Mouse (Mus musculus) limb, embryonic 15.5 days (tissue): ENCODE measurements around the gene Asic2. TPM values are rescaled to one million over a fixed set of nuclear protein-coding genes. Genes with fewer than 3 reads are reported as not detected.
"Not testable (repeated sequence)": the region's sequence is repeated elsewhere in the genome, so short reads cannot be mapped to it uniquely, and the experiment has no call there.

Experiments used
- ATAC-seq: fragments of 200-750 bp; cut with Nextera tagmentation; 2 replicates; pipeline ENCODE4 v1.8.0; 2017; ENCODE audit warnings: low read depth, moderate TSS enrichment; ENCODE audit not compliant: insufficient number of reproducible peaks, low FRiP score, low TSS enrichment
- H3K27ac ChIP-seq: fragments of 300-500 bp; sonication (generic); 2 replicates; pipeline ENCODE4 v1.5.1; 2015; ENCODE audit warnings: moderate library complexity, mild to moderate bottlenecking, inconsistent platforms
- H3K27me3 ChIP-seq: fragments of 300-500 bp; sonication (generic); 2 replicates; pipeline ENCODE4 v1.6.1; 2015; ENCODE audit warnings: inconsistent platforms
- H3K36me3 ChIP-seq: fragments of 300-500 bp; sonication (generic); 2 replicates; pipeline ENCODE4 v1.6.1; 2015; ENCODE audit warnings: inconsistent platforms
- H3K4me1 ChIP-seq: fragments of 300-500 bp; sonication (generic); 2 replicates; pipeline ENCODE4 v1.6.1; 2015; ENCODE audit warnings: inconsistent platforms
- H3K4me2 ChIP-seq: fragments of 300-500 bp; sonication (generic); 2 replicates; pipeline ENCODE4 v1.6.1; 2015; ENCODE audit warnings: mild to moderate bottlenecking, inconsistent platforms
- H3K4me3 ChIP-seq: fragments of 300-500 bp; sonication (generic); 2 replicates; pipeline ENCODE4 v1.5.1; 2015; ENCODE audit warnings: mild to moderate bottlenecking, inconsistent platforms
- H3K9ac ChIP-seq: fragments of 300-500 bp; sonication (generic); 2 replicates; pipeline ENCODE4 v1.6.1; 2015; ENCODE audit warnings: inconsistent platforms
- H3K9me3 ChIP-seq: fragments of 300-500 bp; sonication (generic); 2 replicates; pipeline ENCODE4 v1.6.1; 2016; ENCODE audit warnings: inconsistent platforms
- WGBS: fragments of 180-500 bp; shearing (Covaris S2); methylation state at CpG from one replicate; pipeline ENCODE4 v1.1.7; 2015; 5-methylcytosine and 5-hydroxymethylcytosine counted together
- polyA plus RNA-seq: library from polyadenylated mRNA; unstranded; fragments of >200 nt; fragmentation: Nextera tagmentation; extraction: Ambion mirVana; gene quantifications from 2 replicates; pipeline ENCODE4 v1.2.1, GENCODE M21; 2015

The Asic2 gene
- polyA plus RNA-seq, 1 experiment from 2014 or later, result 0.51 TPM

DNA sequence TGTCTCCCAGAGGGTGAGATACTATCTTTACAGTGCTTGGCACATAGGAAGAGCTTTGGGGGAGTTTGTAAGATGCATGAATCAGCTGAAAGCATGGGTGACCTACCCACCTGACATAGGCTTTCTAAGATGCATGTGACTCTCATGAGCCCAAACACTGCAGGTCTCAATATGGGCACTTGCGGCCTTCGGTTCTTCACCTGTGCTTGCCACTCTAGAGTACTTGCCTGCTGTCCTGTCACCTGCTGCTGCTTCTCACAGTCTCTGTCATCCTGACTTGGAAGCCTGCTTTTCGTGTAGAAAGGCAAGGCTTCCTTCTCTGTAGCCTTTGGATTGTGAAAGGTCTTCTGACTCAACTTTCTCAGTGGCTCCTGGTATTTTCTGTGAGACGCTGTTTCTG lies 645.1 kb downstream of the Asic2 start:
- Histone ChIP-seq H3K27ac (no peak overlapping the region), H3K9me3 (no peaks in the 10 kb centered on the region), H3K36me3 (no peaks in the 10 kb centered on the region), H3K27me3 (no peaks in the 10 kb centered on the region), H3K4me3 (no peak overlapping the region), H3K4me2 (no peak overlapping the region), H3K9ac (no peak overlapping the region), H3K4me1 (no peaks in the 10 kb centered on the region)
- ATAC-seq, result no peak
- 44% methylated on average over 4 of the region's 4 CpGs for WGBS

GRCm38 (mm10) chr11:81322466-81322865 lies 645.8 kb downstream of the Asic2 start:
- H3K27ac ChIP-seq, result no peak overlapping the region
- WGBS, result 85% methylated on average over 8 of the region's 8 CpGs
- no peak overlapping the region for H3K4me3 ChIP-seq
- H3K4me1 ChIP-seq, result no peaks in the 10 kb centered on the region
- no peak overlapping the region for H3K4me2 ChIP-seq
- H3K27me3 ChIP-seq, result no peaks in the 10 kb centered on the region
- H3K9ac ChIP-seq, result no peak overlapping the region
- no peaks in the 10 kb centered on the region for H3K36me3 ChIP-seq
- H3K9me3 ChIP-seq, result no peaks in the 10 kb centered on the region
- no peak for ATAC-seq

GRCm38 (mm10) chr11:81290041-81290440 lies 678.2 kb downstream of the Asic2 start:
- Histone ChIP-seq H3K9me3 (no peaks in the 10 kb centered on the region), H3K36me3 (no peaks in the 10 kb centered on the region), H3K4me3 (no peak overlapping the region), H3K4me1 (no peaks in the 10 kb centered on the region), H3K27me3 (no peaks in the 10 kb centered on the region), H3K9ac (no peak overlapping the region), H3K27ac (no peak overlapping the region), H3K4me2 (no peak overlapping the region)
- no peak for ATAC-seq
- WGBS, result 13% methylated on average over 3 of the region's 3 CpGs

- Histone ChIP-seq H3K9ac (no peak overlapping the region), H3K27me3 (no peaks in the 10 kb centered on the region), H3K4me2 (no peak overlapping the region), H3K27ac (no peak overlapping the region), H3K4me3 (no peak overlapping the region), H3K36me3 (no peaks in the 10 kb centered on the region), H3K4me1 (no peaks in the 10 kb centered on the region), H3K9me3 (no peaks in the 10 kb centered on the region)
- WGBS, result 43% methylated on average over 6 of the region's 6 CpGs
- ATAC-seq, result no peak
Measured at GRCm38 (mm10) chr11:81283185-81283584, 685.1 kb downstream of the Asic2 start.

DNA sequence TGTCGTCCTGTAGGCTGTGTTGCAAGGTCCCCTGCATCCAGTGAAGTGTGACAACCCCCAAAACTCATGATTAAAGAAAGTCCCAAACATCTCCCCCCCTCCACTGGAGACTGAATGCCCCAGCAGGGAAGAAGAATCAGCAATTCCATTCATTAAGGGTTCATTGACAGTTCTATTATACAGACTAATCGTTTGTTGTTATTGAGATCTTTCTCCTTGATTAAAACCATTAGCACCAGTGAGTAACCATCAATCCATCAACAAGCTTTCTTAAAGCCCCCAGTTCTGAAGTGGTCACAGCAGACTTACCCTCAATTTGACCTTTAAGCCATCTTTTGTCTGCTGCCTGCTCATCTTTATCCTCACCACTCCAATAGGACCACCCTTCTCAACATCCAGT lies 688.2 kb downstream of the Asic2 start:
- Histone ChIP-seq H3K27ac (no peak overlapping the region), H3K4me3 (no peak overlapping the region), H3K36me3 (no peaks in the 10 kb centered on the region), H3K9me3 (no peaks in the 10 kb centered on the region), H3K4me1 (no peaks in the 10 kb centered on the region), H3K27me3 (no peaks in the 10 kb centered on the region), H3K4me2 (no peak overlapping the region), H3K9ac (no peak overlapping the region)
- ATAC-seq, result no peak
- WGBS, result 12% methylated on average over 2 of the region's 2 CpGs

GRCm38 (mm10) chr11:81277406-81277805 lies 690.9 kb downstream of the Asic2 start:
- H3K9ac ChIP-seq, result no peak overlapping the region
- no peaks in the 10 kb centered on the region for H3K27me3 ChIP-seq
- ATAC-seq, result no peak
- no peaks in the 10 kb centered on the region for H3K9me3 ChIP-seq
- H3K4me1 ChIP-seq, result no peaks in the 10 kb centered on the region
- H3K27ac ChIP-seq, result no peak overlapping the region
- H3K4me2 ChIP-seq, result no peak overlapping the region
- H3K4me3 ChIP-seq, result no peak overlapping the region
- no peaks in the 10 kb centered on the region for H3K36me3 ChIP-seq
- 39% methylated on average over 5 of the region's 5 CpGs for WGBS

DNA sequence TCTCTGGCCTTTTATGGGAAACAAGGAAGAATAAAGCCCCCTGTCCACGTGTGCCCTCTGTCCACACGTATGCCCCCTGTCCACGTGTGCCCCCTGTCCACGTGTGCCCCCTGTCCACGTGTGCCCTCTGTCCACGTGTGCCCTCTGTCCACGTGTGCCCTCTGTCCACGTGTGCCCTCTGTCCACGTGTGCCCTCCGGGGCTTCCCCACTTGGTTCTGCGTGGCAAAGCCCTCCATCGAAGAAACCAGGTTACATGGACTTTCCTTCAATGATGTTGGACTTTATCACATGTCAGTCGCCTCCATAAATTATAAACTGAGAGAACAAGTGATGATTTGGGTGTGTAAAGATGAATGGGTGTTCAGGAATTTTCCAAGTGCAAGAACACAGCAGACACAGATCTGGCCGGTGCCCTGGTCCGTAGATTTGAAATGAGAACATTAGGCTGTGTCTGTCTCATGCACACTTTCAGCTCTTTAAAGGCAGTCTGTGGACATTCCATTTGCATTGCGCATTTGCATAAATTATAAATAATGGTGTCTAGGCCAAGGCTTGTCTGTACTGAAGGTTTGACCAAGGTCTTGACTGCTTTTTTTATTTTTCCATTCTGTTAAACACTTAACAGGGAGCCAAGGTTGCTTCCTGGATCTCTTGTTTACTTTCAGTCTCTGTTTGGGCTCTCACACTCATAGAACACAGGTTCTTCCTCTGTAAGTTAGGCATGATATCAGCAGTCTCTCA lies 695.4 kb downstream of the Asic2 start:
- no peak for ATAC-seq
- no peak overlapping the region for H3K4me2 ChIP-seq

GRCm38 (mm10) chr11:81271422-81271821 lies 696.8 kb downstream of the Asic2 start:
- ATAC-seq, result no peak
- Histone ChIP-seq H3K27ac (no peak overlapping the region), H3K9me3 (no peaks in the 10 kb centered on the region), H3K4me1 (peaks cover 6% of the 10 kb centered on the region; the same call in 1 of the 2 replicates), H3K4me2 (no peak overlapping the region), H3K4me3 (no peak overlapping the region), H3K9ac (no peak overlapping the region), H3K27me3 (no peaks in the 10 kb centered on the region), H3K36me3 (no peaks in the 10 kb centered on the region)
- 67% methylated on average over 1 of the region's 1 CpGs for WGBS

More for the DNA sequence above, 695.4 kb downstream of the Asic2 start:
- Histone ChIP-seq H3K27ac (no peak overlapping the region), H3K4me3 (no peak overlapping the region), H3K9me3 (no peaks in the 10 kb centered on the region), H3K4me1 (peaks cover 6% of the 10 kb centered on the region; the same call in 1 of the 2 replicates), H3K27me3 (no peaks in the 10 kb centered on the region), H3K9ac (no peak overlapping the region), H3K36me3 (no peaks in the 10 kb centered on the region)
- 88% methylated on average over 16 of the region's 16 CpGs for WGBS

GRCm38 (mm10) chr11:81270518-81270917 lies 697.7 kb downstream of the Asic2 start:
- Histone ChIP-seq H3K4me1 (peaks cover 6% of the 10 kb centered on the region; the same call in 1 of the 2 replicates), H3K4me3 (no peak overlapping the region), H3K27ac (no peak overlapping the region), H3K36me3 (no peaks in the 10 kb centered on the region), H3K4me2 (no peak overlapping the region), H3K27me3 (no peaks in the 10 kb centered on the region), H3K9me3 (no peaks in the 10 kb centered on the region), H3K9ac (no peak overlapping the region)
- ATAC-seq, result no peak
- WGBS, result 46% methylated on average over 7 of the region's 7 CpGs

GRCm38 (mm10) chr11:81263757-81264156 lies 704.5 kb downstream of the Asic2 start:
- ATAC-seq, result no peak
- Histone ChIP-seq H3K27me3 (no peaks in the 10 kb centered on the region), H3K27ac (no peak overlapping the region), H3K4me2 (no peak overlapping the region), H3K4me3 (no peak overlapping the region), H3K36me3 (no peaks in the 10 kb centered on the region), H3K4me1 (no peaks in the 10 kb centered on the region), H3K9ac (no peak overlapping the region), H3K9me3 (no peaks in the 10 kb centered on the region)
- WGBS, result 70% methylated on average over 2 of the region's 2 CpGs

DNA sequence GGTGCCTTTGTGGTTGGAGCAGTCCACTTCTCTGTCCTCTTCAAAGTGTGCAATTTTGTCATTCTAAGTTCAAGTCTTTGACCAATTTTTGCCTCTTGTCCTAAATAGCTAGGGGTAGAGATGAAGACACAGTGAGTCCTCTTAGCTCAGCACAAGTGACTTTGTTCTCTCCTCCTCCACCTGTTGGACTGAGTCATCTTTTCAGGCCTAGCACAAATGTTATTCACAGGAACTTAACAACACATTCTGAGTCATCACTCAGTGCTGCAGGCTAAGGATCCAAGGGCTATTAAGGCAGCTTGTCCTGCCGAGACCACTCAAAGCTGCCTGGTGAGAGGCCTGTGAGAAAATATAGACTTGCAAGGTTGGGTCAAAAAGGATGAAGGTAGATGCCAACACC lies 705.1 kb downstream of the Asic2 start:
- Histone ChIP-seq H3K27me3 (no peaks in the 10 kb centered on the region), H3K27ac (no peak overlapping the region), H3K4me3 (no peak overlapping the region), H3K9me3 (no peaks in the 10 kb centered on the region), H3K4me2 (no peak overlapping the region), H3K9ac (no peak overlapping the region), H3K36me3 (no peaks in the 10 kb centered on the region), H3K4me1 (no peaks in the 10 kb centered on the region)
- no peak for ATAC-seq
- whole genome bisulfite sequencing, result 48% methylated on average over 1 of the region's 1 CpGs

DNA sequence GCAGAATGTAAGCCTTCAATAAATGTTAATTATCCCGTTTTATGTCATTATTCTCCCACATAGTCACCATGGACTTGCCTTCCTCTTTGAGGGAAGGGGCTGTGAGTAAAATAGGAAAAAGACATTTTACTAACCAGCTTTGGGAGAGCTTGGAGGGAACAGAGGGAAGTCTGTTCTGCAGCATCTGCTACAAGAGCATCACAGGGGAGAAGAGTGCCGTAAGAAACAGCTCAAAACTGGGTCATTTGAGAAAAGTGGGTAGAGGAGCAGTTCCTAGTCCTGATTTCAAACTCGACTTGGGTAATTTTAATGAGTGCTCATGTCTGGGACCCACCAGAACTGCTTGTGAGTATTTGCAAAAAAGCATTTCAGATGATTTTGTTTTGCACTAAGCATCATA lies 707.0 kb downstream of the Asic2 start:
- 68% methylated on average over 3 of the region's 3 CpGs for WGBS
- ATAC-seq, result no peak

DNA sequence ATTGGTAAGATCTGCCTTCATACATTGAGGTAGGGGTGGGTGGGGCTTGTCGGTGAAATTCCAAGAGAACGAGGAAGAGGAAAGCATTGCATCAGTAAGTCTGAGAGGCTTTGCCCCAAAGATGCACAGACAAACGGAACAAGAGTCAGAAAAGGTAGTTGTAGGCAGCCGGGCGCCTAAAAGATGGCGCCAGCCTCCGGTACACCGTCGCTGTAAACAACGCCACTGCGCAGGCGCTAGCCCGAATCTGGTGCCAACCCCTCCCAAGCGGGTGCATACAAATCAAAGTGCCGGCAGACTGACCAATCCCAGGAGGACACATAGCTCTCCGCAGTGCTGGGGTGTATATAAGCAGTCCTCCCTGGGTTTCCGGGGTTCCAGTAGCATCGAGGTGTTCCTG lies 727.1 kb downstream of the Asic2 start:
- not testable (repeated sequence) for H3K9ac ChIP-seq, H3K4me3 ChIP-seq, H3K4me2 ChIP-seq, H3K27me3 ChIP-seq, H3K9me3 ChIP-seq, H3K4me1 ChIP-seq, ATAC-seq, H3K27ac ChIP-seq, H3K36me3 ChIP-seq
- 95% methylated on average over 18 of the region's 18 CpGs for WGBS

More for the DNA sequence above, 707.0 kb downstream of the Asic2 start:
- Histone ChIP-seq H3K4me3 (no peak overlapping the region), H3K27ac (no peak overlapping the region), H3K4me2 (no peak overlapping the region), H3K36me3 (no peaks in the 10 kb centered on the region), H3K9ac (no peak overlapping the region), H3K27me3 (no peaks in the 10 kb centered on the region), H3K4me1 (no peaks in the 10 kb centered on the region), H3K9me3 (no peaks in the 10 kb centered on the region)
